Comparison of ENCODE assay signal across 19 mouse cellular contexts in the genomic region with DNA sequence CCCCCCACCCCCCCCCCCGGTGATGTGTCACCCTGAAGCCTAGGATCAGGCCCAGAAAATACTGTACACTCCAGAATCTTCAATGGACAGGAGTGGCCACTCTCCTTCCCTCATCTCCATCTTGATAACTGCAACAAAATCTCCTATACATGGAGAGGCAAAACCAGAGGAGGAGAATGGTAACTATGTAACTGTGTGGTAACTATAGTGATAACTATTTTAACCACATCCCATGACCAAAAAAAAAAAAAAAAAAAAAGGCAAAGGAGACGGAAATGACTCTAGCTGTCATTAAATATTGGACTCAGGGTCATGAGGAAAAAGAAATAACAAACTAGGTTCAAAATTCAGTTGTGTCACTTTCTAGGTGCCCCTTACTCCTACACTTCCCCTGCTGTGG. TPM values are rescaled to one million over a fixed set of nuclear protein-coding genes. Genes with fewer than 3 reads are reported as not detected.
DNase-seq lines count a peak whose midpoint lies in the region; TF ChIP-seq lines count a peak whose summit lies in the region.
"Had no signal": no experiment of that assay in that cellular context is flagged by ENCODE, and none has a peak within 500 bp of the region (broad histone marks: within the 10 kb centered on the region; RNA-seq: fewer than 3 reads in every experiment).

No protein-coding gene starts in this region.

- TF ChIP-seq EP300 in CH12.LX (IDR thresholded peaks at IDR 0.05; ENCODE audit: low read length), result no peak

- H3K4me3 ChIP-seq in CH12.LX (replicated peaks in 1 of 3; ENCODE audit: low read depth in 2 of 3, low read length in 2 of 3, poor library complexity in 1 of 3) (no peak overlapping the region), macrophage (ENCODE audit: inconsistent target) (no peak overlapping the region)
- H3K4me3 ChIP-seq: embryonic facial prominence, embryonic 12.5 days had no signal

- no peaks in the 10 kb centered on the region for H3K79me2 ChIP-seq in CH12.LX (replicated peaks; ENCODE audit: control insufficient read depth, extremely low read depth, insufficient read depth, poor library complexity, severe bottlenecking)
- H3K79me2 ChIP-seq in macrophage (ENCODE audit: inconsistent target), result no peaks in the 10 kb centered on the region

- peaks cover 11% of the 10 kb centered on the region for H3K9me3 ChIP-seq in CH12.LX (replicated peaks; ENCODE audit: low read length)
- H3K9me3 ChIP-seq: embryonic facial prominence, embryonic 12.5 days had no signal

- H3K4me1 ChIP-seq in CH12.LX (ENCODE audit: control insufficient read depth in 1 of 2, insufficient read depth in 2 of 2), result peaks cover 4 to 19% of the 10 kb centered on the region in 2 experiments; a peak in 3 of 4 replicates
- H3K4me1 ChIP-seq: embryonic facial prominence, embryonic 12.5 days had no signal

- H3K27me3 ChIP-seq in CH12.LX (replicated peaks), result no peaks in the 10 kb centered on the region
- H3K27me3 ChIP-seq: embryonic facial prominence, embryonic 12.5 days had no signal

- peak; percentile 24 for DNase-seq in heart, adult 11 months
- no peak for DNase-seq in heart, postnatal 36 days
- no peak for DNase-seq in CH12.LX (ENCODE audit: extremely low read depth)
- DNase-seq in induced T-regulatory cell, adult 2 months (ENCODE audit: low read depth), result peak; percentile 66
- DNase-seq in retina, postnatal 1 day, result no peak
- DNase-seq in frontal cortex, postnatal 10 days (ENCODE audit: low spot score in 2 of 2), result no peak
- no peak for DNase-seq in cerebellum, adult 11-12 months
- DNase-seq: adrenal gland, adult 8-10 months; adrenal gland, postnatal 14 days; adrenal gland, postnatal 36 days; B cell, adult 2 months; cerebellum, adult 18-20 months; cerebellum, adult 8-10 months; cerebellum, adult 9-11 months; cerebellum, postnatal 14 days; cerebellum, postnatal 36 days; embryo, embryonic 11 days had no signal

- H3K9ac ChIP-seq in CH12.LX (ENCODE audit: insufficient read depth, low read depth), result peak overlapping the region; percentile 82
- H3K9ac ChIP-seq: embryonic facial prominence, embryonic 12.5 days had no signal

- intact Hi-C loops in heart, postnatal 36 days (cut with DNase I), result no loop called here

- no peak for TF ChIP-seq RAD21 in CH12.LX (IDR thresholded peaks at IDR 0.05; ENCODE audit: low read depth, low read length)

- 91% methylated on average over 2 of the region's 2 CpGs for WGBS in macrophage (ENCODE audit: missing documents)

- no peak overlapping the region for H3K27ac ChIP-seq in CH12.LX (ENCODE audit: insufficient read depth, low read depth)
- H3K27ac ChIP-seq in macrophage, result peak overlapping the region; percentile 8; the same call in 1 of the 2 replicates
- H3K27ac ChIP-seq: embryonic facial prominence, embryonic 12.5 days had no signal

- in situ Hi-C loops in CH12.LX (cut with MboI; ENCODE audit: low pct_ligation_motif_present, low pct_unique_long_range_greater_than_20kb, low sequenced_read_pairs), result no loop called here

- TF ChIP-seq POLR2A in CH12.LX (IDR thresholded peaks at IDR 0.05; ENCODE audit: low read depth, low read length), result no peak

- dilution Hi-C loops in CH12.LX (cut with MboI; ENCODE audit: extremely low pct_ligation_motif_present, extremely low pct_unique_long_range_greater_than_20kb, low sequenced_read_pairs), result no loop called here

- H3K36me3 ChIP-seq in CH12.LX (replicated peaks in 1 of 2; ENCODE audit: control insufficient read depth in 1 of 2, insufficient read depth in 1 of 2, low read length in 1 of 2) (peaks cover 8 to 32% of the 10 kb centered on the region in 2 experiments), macrophage (ENCODE audit: inconsistent target) (no peaks in the 10 kb centered on the region)
- H3K36me3 ChIP-seq: embryonic facial prominence, embryonic 12.5 days had no signal

- H3K4me2 ChIP-seq in CH12.LX (ENCODE audit: insufficient read depth, low read depth, poor library complexity, severe bottlenecking), result peak overlapping the region; percentile 86
- H3K4me2 ChIP-seq: embryonic facial prominence, embryonic 12.5 days had no signal

- no peak for TF ChIP-seq CTCF in CH12.LX (conservative IDR thresholded peaks at IDR 0.05 in 1 of 2, IDR thresholded peaks at IDR 0.05 in 1 of 2; ENCODE audit: low read depth in 2 of 2, low read length in 2 of 2)

TF ChIP-seq in CH12.LX, 34 proteins besides CTCF, POLR2A, EP300 and RAD21:
- TF ChIP-seq CHD2 (IDR thresholded peaks at IDR 0.05; ENCODE audit: low read length), result no peak

RNA-seq across cellular contexts. Expression of gene Mtmr10, which starts 59.2 kb away (rescaled TPM):
- 10 to 100 TPM; 13.4 to 13.9 TPM for total RNA-seq in heart, postnatal 36 days (2021)
- total RNA-seq in CH12.LX (2012; rRNA removed) (1.8 and 2.5 TPM in 2 replicates), CH12.LX (2014; rRNA removed) (1.8 and 2.1 TPM in 2 replicates)
- polyA plus RNA-seq in CH12.LX (2012; ENCODE audit: insufficient read length, low read depth) (1.9 and 2.0 TPM in 2 replicates), macrophage (2018) (25.6 to 41.0 TPM (median 25.9 TPM) in 3 replicates)
- total RNA-seq in macrophage (2018; cell fraction: chromatin; rRNA removed), result 100 to 1,000 TPM in 10 of 26 experiments, 10 to 100 TPM in 16; 31.9 to 180 (median 88.4) TPM
- 10 to 100 TPM; 13.9 to 50.6 (median 29.3) TPM for total RNA-seq in macrophage (2018; cell fraction: cytosol; rRNA removed)
- total RNA-seq in macrophage (2018; cell fraction: nucleus; rRNA removed), result 100 to 1,000 TPM in 2 of 26 experiments, 10 to 100 TPM in 24; 19.5 to 134 (median 44.8) TPM

Comparison
In these comparisons a context has a peak if more than half of its experiments do, and no peak if none do; other contexts are left out.
1. DNase-seq: peak in heart, adult 11 months (single experiment) and induced T-regulatory cell, adult 2 months (single experiment); none in heart, postnatal 36 days (0 of 2), CH12.LX (single experiment), retina, postnatal 1 day (single experiment), frontal cortex, postnatal 10 days (0 of 2) and cerebellum, adult 11-12 months (single experiment).
2. RNA of gene Mtmr10, which starts 59.2 kb away (total RNA-seq): 13.4 to 13.9 TPM in heart, postnatal 36 days; 1.8 to 2.5 TPM in CH12.LX; every median in the first group is over 4 times any median in the second.